Mouse (Mus musculus): ENCODE data around the gene Il3. TPM values are rescaled to one million over a fixed set of nuclear protein-coding genes. Genes with fewer than 3 reads are reported as not detected.
A peak's percentile ranks its signal among the peaks of the same experiment; 100 is the strongest.
"Not testable (repeated sequence)": the region's sequence is repeated elsewhere in the genome, so short reads cannot be mapped to it uniquely, and the experiment has no call there.

Il3 gene
- not detected for total RNA-seq (2021)

- no peak for DNase-seq (ENCODE audit: extremely low spot score in 1 of 2, low spot score in 1 of 2)
Observed at GRCm38 (mm10) chr11:54267177-54267576, at the start of gene Il3. TSS of gene Il3 (minus strand) at chr11:54267277.

- DNase-seq (ENCODE audit: extremely low spot score in 1 of 2, low spot score in 1 of 2), result no peak
Observed at GRCm38 (mm10) chr11:54315336-54315735, 48.3 kb upstream of the Il3 start.

- DNase-seq (ENCODE audit: extremely low spot score in 1 of 2, low spot score in 1 of 2), result peak in 1 of 2 experiments; percentile 42
Observed at GRCm38 (mm10) chr11:54314740-54315139, 47.7 kb upstream of the Il3 start.

- DNase-seq (ENCODE audit: extremely low spot score in 1 of 2, low spot score in 1 of 2), result no peak
Observed at GRCm38 (mm10) chr11:54313391-54314360, 46.6 kb upstream of the Il3 start.

- no peak for DNase-seq (ENCODE audit: extremely low spot score in 1 of 2, low spot score in 1 of 2)
Observed at GRCm38 (mm10) chr11:54312603-54313002, 45.5 kb upstream of the Il3 start.

- DNase-seq (ENCODE audit: extremely low spot score in 1 of 2, low spot score in 1 of 2), result no peak
Observed at GRCm38 (mm10) chr11:54312021-54312420, 44.9 kb upstream of the Il3 start.

- DNase-seq (ENCODE audit: extremely low spot score in 1 of 2, low spot score in 1 of 2), result peak in 1 of 2 experiments; percentile 4
Observed at GRCm38 (mm10) chr11:54310588-54310987, 43.5 kb upstream of the Il3 start.

- peak in 1 of 2 experiments; percentile 74 for DNase-seq (ENCODE audit: extremely low spot score in 1 of 2, low spot score in 1 of 2)
Observed at GRCm38 (mm10) chr11:54307139-54307816, 40.2 kb upstream of the Il3 start.

- no peak for DNase-seq (ENCODE audit: extremely low spot score in 1 of 2, low spot score in 1 of 2)
Observed at GRCm38 (mm10) chr11:54305331-54305730, 38.3 kb upstream of the Il3 start.

GRCm38 (mm10) chr11:54304471-54304873 is 37.4 kb upstream of the Il3 start:
- DNase-seq (ENCODE audit: extremely low spot score in 1 of 2, low spot score in 1 of 2), result no peak

- DNase-seq (ENCODE audit: extremely low spot score in 1 of 2, low spot score in 1 of 2), result peak; percentile 53 to 59
Observed at GRCm38 (mm10) chr11:54303728-54304470, 36.8 kb upstream of the Il3 start, which contains the start of gene Acsl6. TSS of gene Acsl6 (plus strand) at chr11:54303798.

GRCm38 (mm10) chr11:54303076-54303727 is 36.1 kb upstream of the Il3 start:
- no peak for DNase-seq (ENCODE audit: extremely low spot score in 1 of 2, low spot score in 1 of 2)

GRCm38 (mm10) chr11:54302606-54303005 is 35.5 kb upstream of the Il3 start:
- DNase-seq (ENCODE audit: extremely low spot score in 1 of 2, low spot score in 1 of 2), result no peak

GRCm38 (mm10) chr11:54301994-54302393 is 34.9 kb upstream of the Il3 start:
- no peak for DNase-seq (ENCODE audit: extremely low spot score in 1 of 2, low spot score in 1 of 2)

GRCm38 (mm10) chr11:54298777-54299176 is 31.7 kb upstream of the Il3 start:
- no peak for DNase-seq (ENCODE audit: extremely low spot score in 1 of 2, low spot score in 1 of 2)

- DNase-seq (ENCODE audit: extremely low spot score in 1 of 2, low spot score in 1 of 2), result not testable (repeated sequence)
Observed at GRCm38 (mm10) chr11:54297471-54297870, 30.4 kb upstream of the Il3 start.

- no peak for DNase-seq (ENCODE audit: extremely low spot score in 1 of 2, low spot score in 1 of 2)
Observed at GRCm38 (mm10) chr11:54296734-54297133, 29.7 kb upstream of the Il3 start.

- DNase-seq (ENCODE audit: extremely low spot score in 1 of 2, low spot score in 1 of 2), result no peak
Observed at GRCm38 (mm10) chr11:54295971-54296370, 28.9 kb upstream of the Il3 start.

GRCm38 (mm10) chr11:54293980-54294807 is 27.1 kb upstream of the Il3 start:
- no peak for DNase-seq (ENCODE audit: extremely low spot score in 1 of 2, low spot score in 1 of 2)

All from layer of hippocampus, postnatal 25 days (tissue).